Mouse (Mus musculus): ENCODE measurements around the gene Tcf7l2. TPM values are rescaled to one million over a fixed set of nuclear protein-coding genes. Genes with fewer than 3 reads are reported as not detected.

Gene Tcf7l2
- polyA plus RNA-seq, 1 experiment from 2014 or later = 108 TPM

GRCm38 (mm10) chr19:55779871-55780270, 38.3 kb downstream of the Tcf7l2 start:
- Histone ChIP-seq H3K9ac (no peak overlapping the region), H3K4me2 (replicated peaks) (no peak overlapping the region), H3K27ac (replicated peaks) (peak overlapping the region; percentile 44), H3K9me3 (replicated peaks) (no peaks in the 10 kb centered on the region), H3K4me1 (peaks cover 54% of the 10 kb centered on the region), H3K27me3 (no peaks in the 10 kb centered on the region), H3K4me3 (replicated peaks) (no peak overlapping the region), H3K36me3 (0 out of 2 replicates have a peak, but pooled peaks cover 4% of the 10 kb centered on the region)
- 50% methylated on average over 10 of the region's 10 CpGs for WGBS
- ATAC-seq (ENCODE audit: insufficient number of reproducible peaks, low FRiP score, low TSS enrichment, low read depth) = no peak

GRCm38 (mm10) chr19:55781087-55781486, 39.5 kb downstream of the Tcf7l2 start:
- H3K36me3 ChIP-seq = 0 out of 2 replicates have a peak, but pooled peaks cover 8% of the 10 kb centered on the region
- no peak overlapping the region for H3K4me2 ChIP-seq (replicated peaks)
- H3K27ac ChIP-seq (replicated peaks) = no peak overlapping the region; the same call in 1 of the 2 replicates
- H3K4me3 ChIP-seq (replicated peaks) = no peak overlapping the region
- ATAC-seq (ENCODE audit: insufficient number of reproducible peaks, low FRiP score, low TSS enrichment, low read depth) = no peak
- WGBS = 78% methylated on average over 10 of the region's 10 CpGs
- no peak overlapping the region for H3K9ac ChIP-seq
- no peaks in the 10 kb centered on the region for H3K9me3 ChIP-seq (replicated peaks)
- H3K4me1 ChIP-seq = peaks cover 58% of the 10 kb centered on the region
- no peaks in the 10 kb centered on the region for H3K27me3 ChIP-seq

GRCm38 (mm10) chr19:55781681-55782080, 40.1 kb downstream of the Tcf7l2 start:
- no peaks in the 10 kb centered on the region for H3K9me3 ChIP-seq (replicated peaks)
- H3K4me3 ChIP-seq (replicated peaks) = no peak overlapping the region
- H3K27ac ChIP-seq (replicated peaks) = no peak overlapping the region; the same call in 1 of the 2 replicates
- H3K4me2 ChIP-seq (replicated peaks) = no peak overlapping the region
- H3K9ac ChIP-seq = no peak overlapping the region
- H3K4me1 ChIP-seq = peaks cover 58% of the 10 kb centered on the region
- no peak for ATAC-seq (ENCODE audit: insufficient number of reproducible peaks, low FRiP score, low TSS enrichment, low read depth)
- WGBS = 55% methylated on average over 8 of the region's 8 CpGs
- H3K36me3 ChIP-seq = 0 out of 2 replicates have a peak, but pooled peaks cover 8% of the 10 kb centered on the region
- H3K27me3 ChIP-seq = no peaks in the 10 kb centered on the region

GRCm38 (mm10) chr19:55784796-55785418, 43.3 kb downstream of the Tcf7l2 start:
- ATAC-seq (ENCODE audit: insufficient number of reproducible peaks, low FRiP score, low TSS enrichment, low read depth) = no peak
- Histone ChIP-seq H3K27me3 (no peaks in the 10 kb centered on the region), H3K9ac (no peak overlapping the region), H3K36me3 (0 out of 2 replicates have a peak, but pooled peaks cover 8% of the 10 kb centered on the region), H3K4me1 (peaks cover 46% of the 10 kb centered on the region), H3K27ac (replicated peaks) (no peak overlapping the region), H3K4me3 (replicated peaks) (no peak overlapping the region), H3K4me2 (replicated peaks) (no peak overlapping the region), H3K9me3 (replicated peaks) (no peaks in the 10 kb centered on the region)
- 78% methylated on average over 21 of the region's 21 CpGs for WGBS

- no peak for ATAC-seq (ENCODE audit: insufficient number of reproducible peaks, low FRiP score, low TSS enrichment, low read depth)
- Histone ChIP-seq H3K36me3 (0 out of 2 replicates have a peak, but pooled peaks cover 8% of the 10 kb centered on the region), H3K4me1 (peaks cover 51% of the 10 kb centered on the region), H3K4me2 (replicated peaks) (no peak overlapping the region), H3K9ac (no peak overlapping the region), H3K27ac (replicated peaks) (no peak overlapping the region), H3K27me3 (no peaks in the 10 kb centered on the region), H3K4me3 (replicated peaks) (no peak overlapping the region), H3K9me3 (replicated peaks) (no peaks in the 10 kb centered on the region)
- WGBS = 89% methylated on average over 13 of the region's 13 CpGs
Observed at GRCm38 (mm10) chr19:55787420-55787819, 45.8 kb downstream of the Tcf7l2 start.

- H3K4me2 ChIP-seq (replicated peaks) = no peak overlapping the region
- H3K4me3 ChIP-seq (replicated peaks) = no peak overlapping the region
- H3K36me3 ChIP-seq = 0 out of 2 replicates have a peak, but pooled peaks cover 7% of the 10 kb centered on the region
- H3K9me3 ChIP-seq (replicated peaks) = no peaks in the 10 kb centered on the region
- H3K9ac ChIP-seq = no peak overlapping the region
- 52% methylated on average over 7 of the region's 7 CpGs for WGBS
- no peak for ATAC-seq (ENCODE audit: insufficient number of reproducible peaks, low FRiP score, low TSS enrichment, low read depth)
- no peaks in the 10 kb centered on the region for H3K27me3 ChIP-seq
- H3K27ac ChIP-seq (replicated peaks) = peak overlapping the region; percentile 17; the same call in 1 of the 2 replicates
- peaks cover 53% of the 10 kb centered on the region for H3K4me1 ChIP-seq
Observed at GRCm38 (mm10) chr19:55788285-55788904, 46.8 kb downstream of the Tcf7l2 start.

GRCm38 (mm10) chr19:55788905-55789295, 47.3 kb downstream of the Tcf7l2 start:
- Histone ChIP-seq H3K27me3 (no peaks in the 10 kb centered on the region), H3K27ac (replicated peaks) (peak overlapping the region; percentile 17; the same call in 1 of the 2 replicates), H3K36me3 (0 out of 2 replicates have a peak, but pooled peaks cover 4% of the 10 kb centered on the region), H3K9me3 (replicated peaks) (no peaks in the 10 kb centered on the region), H3K4me3 (replicated peaks) (no peak overlapping the region), H3K4me1 (peaks cover 51% of the 10 kb centered on the region), H3K9ac (no peak overlapping the region), H3K4me2 (replicated peaks) (no peak overlapping the region)
- 62% methylated on average over 5 of the region's 5 CpGs for WGBS
- no peak for ATAC-seq (ENCODE audit: insufficient number of reproducible peaks, low FRiP score, low TSS enrichment, low read depth)

- Histone ChIP-seq H3K9ac (no peak overlapping the region), H3K4me2 (replicated peaks) (no peak overlapping the region), H3K4me3 (replicated peaks) (no peak overlapping the region), H3K36me3 (0 out of 2 replicates have a peak, but pooled peaks cover 4% of the 10 kb centered on the region), H3K27ac (replicated peaks) (no peak overlapping the region), H3K27me3 (no peaks in the 10 kb centered on the region), H3K9me3 (replicated peaks) (no peaks in the 10 kb centered on the region), H3K4me1 (peaks cover 50% of the 10 kb centered on the region)
- WGBS = 49% methylated on average over 3 of the region's 3 CpGs
- no peak for ATAC-seq (ENCODE audit: insufficient number of reproducible peaks, low FRiP score, low TSS enrichment, low read depth)
Observed at GRCm38 (mm10) chr19:55789838-55790237, 48.2 kb downstream of the Tcf7l2 start.

GRCm38 (mm10) chr19:55791293-55791692, 49.7 kb downstream of the Tcf7l2 start:
- Histone ChIP-seq H3K9ac (no peak overlapping the region), H3K4me1 (peaks cover 45% of the 10 kb centered on the region), H3K9me3 (replicated peaks) (no peaks in the 10 kb centered on the region), H3K27ac (replicated peaks) (0 out of 2 replicates have a peak overlapping the region, but pooled peaks have one; percentile 24), H3K4me3 (replicated peaks) (no peak overlapping the region), H3K27me3 (no peaks in the 10 kb centered on the region), H3K4me2 (replicated peaks) (no peak overlapping the region), H3K36me3 (0 out of 2 replicates have a peak, but pooled peaks cover 4% of the 10 kb centered on the region)
- WGBS = 54% methylated on average over 6 of the region's 6 CpGs
- no peak for ATAC-seq (ENCODE audit: insufficient number of reproducible peaks, low FRiP score, low TSS enrichment, low read depth)

- Histone ChIP-seq H3K4me2 (replicated peaks) (no peak overlapping the region), H3K9me3 (replicated peaks) (no peaks in the 10 kb centered on the region), H3K36me3 (0 out of 2 replicates have a peak, but pooled peaks cover 4% of the 10 kb centered on the region), H3K27me3 (no peaks in the 10 kb centered on the region), H3K9ac (no peak overlapping the region), H3K4me3 (replicated peaks) (no peak overlapping the region), H3K27ac (replicated peaks) (no peak overlapping the region), H3K4me1 (peaks cover 50% of the 10 kb centered on the region)
- ATAC-seq (ENCODE audit: insufficient number of reproducible peaks, low FRiP score, low TSS enrichment, low read depth) = no peak
- 87% methylated on average over 6 of the region's 6 CpGs for WGBS
Observed at GRCm38 (mm10) chr19:55791886-55792285, 50.3 kb downstream of the Tcf7l2 start.

- no peak overlapping the region; the same call in 1 of the 2 replicates for H3K27ac ChIP-seq (replicated peaks)
Observed at GRCm38 (mm10) chr19:55792571-55792970, 51.0 kb downstream of the Tcf7l2 start.

More at GRCm38 (mm10) chr19:55792571-55792970, 51.0 kb downstream of the Tcf7l2 start:
- 59% methylated on average over 5 of the region's 5 CpGs for WGBS
- H3K27me3 ChIP-seq = no peaks in the 10 kb centered on the region
- no peaks in the 10 kb centered on the region for H3K9me3 ChIP-seq (replicated peaks)
- no peak overlapping the region for H3K4me2 ChIP-seq (replicated peaks)
- H3K4me1 ChIP-seq = peaks cover 56% of the 10 kb centered on the region
- no peak overlapping the region for H3K4me3 ChIP-seq (replicated peaks)
- no peak for ATAC-seq (ENCODE audit: insufficient number of reproducible peaks, low FRiP score, low TSS enrichment, low read depth)
- no peak overlapping the region for H3K9ac ChIP-seq
- 0 out of 2 replicates have a peak, but pooled peaks cover 4% of the 10 kb centered on the region for H3K36me3 ChIP-seq

Measured in embryonic facial prominence, embryonic 15.5 days (tissue).